Mouse (Mus musculus): ENCODE measurements around the gene Dnmt3a. TPM values are rescaled to one million over a fixed set of nuclear protein-coding genes. Genes with fewer than 3 reads are reported as not detected.

The Dnmt3a gene
- polyA plus RNA-seq, 1 experiment from 2014 or later: 60.3 TPM

- H3K9ac ChIP-seq (replicated peaks; ENCODE audit: low read depth): no peak overlapping the region
- H3K4me3 ChIP-seq (ENCODE audit: low read depth, low read length): no peak overlapping the region
- H3K27me3 ChIP-seq (replicated peaks; ENCODE audit: insufficient read depth, low read length): no peaks in the 10 kb centered on the region
- no peak overlapping the region for H3K27ac ChIP-seq (ENCODE audit: low read length)
- no peak for ATAC-seq
- TF ChIP-seq EP300 (IDR thresholded peaks at IDR 0.05) (no peak), CTCF (IDR thresholded peaks at IDR 0.05) (no peak)
- peaks cover 12% of the 10 kb centered on the region; the same call in 1 of the 2 replicates for H3K4me1 ChIP-seq (ENCODE audit: insufficient read depth, low read depth, low read length)
- DNase-seq (ENCODE audit: low spot score): no peak
- H3K36me3 ChIP-seq (ENCODE audit: insufficient read depth, low read length): no peaks in the 10 kb centered on the region
- no peak overlapping the region for H3K4me2 ChIP-seq (replicated peaks; ENCODE audit: low read depth, low read length)
- no peaks in the 10 kb centered on the region for H3K9me3 ChIP-seq (ENCODE audit: low read length)
- 79% methylated on average over 5 of the region's 5 CpGs for WGBS
Observed at GRCm38 (mm10) chr12:3777682-3778081, 28.1 kb upstream of the Dnmt3a start.

GRCm38 (mm10) chr12:3778286-3778685 is 27.5 kb upstream of the Dnmt3a start:
- Histone ChIP-seq H3K4me2 (replicated peaks; ENCODE audit: low read depth, low read length) (no peak overlapping the region), H3K27me3 (replicated peaks; ENCODE audit: insufficient read depth, low read length) (no peaks in the 10 kb centered on the region), H3K9me3 (ENCODE audit: low read length) (no peaks in the 10 kb centered on the region), H3K27ac (ENCODE audit: low read length) (no peak overlapping the region), H3K36me3 (ENCODE audit: insufficient read depth, low read length) (no peaks in the 10 kb centered on the region), H3K4me1 (ENCODE audit: insufficient read depth, low read depth, low read length) (peaks cover 12% of the 10 kb centered on the region; the same call in 1 of the 2 replicates), H3K9ac (replicated peaks; ENCODE audit: low read depth) (no peak overlapping the region), H3K4me3 (ENCODE audit: low read depth, low read length) (no peak overlapping the region)
- DNase-seq (ENCODE audit: low spot score): no peak
- TF ChIP-seq CTCF (IDR thresholded peaks at IDR 0.05) (no peak), EP300 (IDR thresholded peaks at IDR 0.05) (no peak)
- WGBS: 86% methylated on average over 6 of the region's 6 CpGs
- ATAC-seq: no peak

- no peaks in the 10 kb centered on the region for H3K27me3 ChIP-seq (replicated peaks; ENCODE audit: insufficient read depth, low read length)
- H3K4me3 ChIP-seq (ENCODE audit: low read depth, low read length): no peak overlapping the region
- no peaks in the 10 kb centered on the region for H3K9me3 ChIP-seq (ENCODE audit: low read length)
- TF ChIP-seq EP300 (IDR thresholded peaks at IDR 0.05) (no peak), CTCF (IDR thresholded peaks at IDR 0.05) (no peak)
- no peak overlapping the region for H3K4me2 ChIP-seq (replicated peaks; ENCODE audit: low read depth, low read length)
- no peak overlapping the region for H3K9ac ChIP-seq (replicated peaks; ENCODE audit: low read depth)
- H3K4me1 ChIP-seq (ENCODE audit: insufficient read depth, low read depth, low read length): peaks cover 12% of the 10 kb centered on the region; the same call in 1 of the 2 replicates
- no peaks in the 10 kb centered on the region for H3K36me3 ChIP-seq (ENCODE audit: insufficient read depth, low read length)
- ATAC-seq: no peak
- no peak for DNase-seq (ENCODE audit: low spot score)
- no peak overlapping the region for H3K27ac ChIP-seq (ENCODE audit: low read length)
- 83% methylated on average over 2 of the region's 2 CpGs for WGBS
Observed at GRCm38 (mm10) chr12:3779639-3780038, 26.2 kb upstream of the Dnmt3a start.

GRCm38 (mm10) chr12:3780405-3780891 is 25.4 kb upstream of the Dnmt3a start:
- WGBS: 17% methylated on average over 8 of the region's 8 CpGs
- Histone ChIP-seq H3K4me1 (ENCODE audit: insufficient read depth, low read depth, low read length) (peaks cover 12% of the 10 kb centered on the region; the same call in 1 of the 2 replicates), H3K4me2 (replicated peaks; ENCODE audit: low read depth, low read length) (no peak overlapping the region), H3K9ac (replicated peaks; ENCODE audit: low read depth) (no peak overlapping the region), H3K4me3 (ENCODE audit: low read depth, low read length) (no peak overlapping the region), H3K9me3 (ENCODE audit: low read length) (no peaks in the 10 kb centered on the region), H3K36me3 (ENCODE audit: insufficient read depth, low read length) (no peaks in the 10 kb centered on the region), H3K27me3 (replicated peaks; ENCODE audit: insufficient read depth, low read length) (no peaks in the 10 kb centered on the region), H3K27ac (ENCODE audit: low read length) (no peak overlapping the region)
- TF ChIP-seq EP300 (IDR thresholded peaks at IDR 0.05): no peak
- no peak for TF ChIP-seq CTCF (IDR thresholded peaks at IDR 0.05)
- DNase-seq (ENCODE audit: low spot score): peak; percentile 50
- ATAC-seq: peak; percentile 40

- 29% methylated on average over 7 of the region's 7 CpGs for WGBS
- Histone ChIP-seq H3K36me3 (ENCODE audit: insufficient read depth, low read length) (no peaks in the 10 kb centered on the region), H3K4me3 (ENCODE audit: low read depth, low read length) (no peak overlapping the region), H3K4me2 (replicated peaks; ENCODE audit: low read depth, low read length) (0 out of 2 replicates have a peak overlapping the region, but pooled peaks have one; percentile 11), H3K9me3 (ENCODE audit: low read length) (no peaks in the 10 kb centered on the region), H3K27me3 (replicated peaks; ENCODE audit: insufficient read depth, low read length) (no peaks in the 10 kb centered on the region), H3K4me1 (ENCODE audit: insufficient read depth, low read depth, low read length) (peaks cover 12% of the 10 kb centered on the region; the same call in 1 of the 2 replicates), H3K27ac (ENCODE audit: low read length) (peak overlapping the region; percentile 52), H3K9ac (replicated peaks; ENCODE audit: low read depth) (no peak overlapping the region)
- peak; percentile 29; the same call in 1 of the 2 replicates for ATAC-seq
- DNase-seq (ENCODE audit: low spot score): no peak
- TF ChIP-seq CTCF (IDR thresholded peaks at IDR 0.05): no peak
- no peak for TF ChIP-seq EP300 (IDR thresholded peaks at IDR 0.05)
Observed at GRCm38 (mm10) chr12:3780931-3781471, 24.8 kb upstream of the Dnmt3a start.

- peak; percentile 97 for TF ChIP-seq CTCF (IDR thresholded peaks at IDR 0.05)
- no peak for TF ChIP-seq EP300 (IDR thresholded peaks at IDR 0.05)
- Histone ChIP-seq H3K27ac (ENCODE audit: low read length) (no peak overlapping the region), H3K4me1 (ENCODE audit: insufficient read depth, low read depth, low read length) (peaks cover 12% of the 10 kb centered on the region; the same call in 1 of the 2 replicates), H3K9me3 (ENCODE audit: low read length) (no peaks in the 10 kb centered on the region), H3K27me3 (replicated peaks; ENCODE audit: insufficient read depth, low read length) (no peaks in the 10 kb centered on the region), H3K9ac (replicated peaks; ENCODE audit: low read depth) (no peak overlapping the region), H3K36me3 (ENCODE audit: insufficient read depth, low read length) (no peaks in the 10 kb centered on the region), H3K4me3 (ENCODE audit: low read depth, low read length) (no peak overlapping the region), H3K4me2 (replicated peaks; ENCODE audit: low read depth, low read length) (0 out of 2 replicates have a peak overlapping the region, but pooled peaks have one; percentile 11)
- WGBS: under 1% methylated on average over 8 of the region's 8 CpGs
- peak; percentile 94 for DNase-seq (ENCODE audit: low spot score)
- ATAC-seq: peak; percentile 94
Observed at GRCm38 (mm10) chr12:3781482-3781881, 24.3 kb upstream of the Dnmt3a start.

Measured in lung, postnatal 0 days (tissue).